Mouse (Mus musculus) C2C12 (cell line): ENCODE measurements around the gene Birc2.

ENCODE experiments used
- CEBPB ChIP-seq: IDR thresholded peaks from one replicate; pipeline ENCODE4 v1.6.1; 2011; ENCODE audit warnings: low read depth, mild to moderate bottlenecking, control low read depth, moderate library complexity
- CTCF ChIP-seq: IDR thresholded peaks from one replicate; pipeline ENCODE4 v1.5.1; 2011; ENCODE audit not compliant: control insufficient read depth, insufficient read depth, insufficient read length
- MAX ChIP-seq: IDR thresholded peaks from one replicate; pipeline ENCODE4 v1.6.1; 2011; ENCODE audit warnings: mild to moderate bottlenecking, control low read depth
- MYOG ChIP-seq: IDR thresholded peaks from one replicate; pipeline ENCODE4 v1.6.1; 2011; ENCODE audit not compliant: control insufficient read depth, insufficient read length; ENCODE audit errors: extremely low read depth
- USF1 ChIP-seq: IDR thresholded peaks from one replicate; pipeline ENCODE4 v1.6.1; 2011; ENCODE audit warnings: low read depth, mild to moderate bottlenecking, control low read depth, moderate library complexity

GRCm38 (mm10) chr9:7882304-7882865, 45.5 kb upstream of the Birc2 start:
- no peak for TF ChIP-seq CTCF
- no peak for TF ChIP-seq MYOG
- no peak for TF ChIP-seq CEBPB
- TF ChIP-seq MAX = no peak
- TF ChIP-seq USF1 = no peak
